Mouse (Mus musculus): ENCODE data around the gene Adgrv1. TPM values are rescaled to one million over a fixed set of nuclear protein-coding genes. Genes with fewer than 3 reads are reported as not detected.

The Adgrv1 gene
- polyA plus RNA-seq, 2 experiments: 0.08 to 0.24 TPM

GRCm38 (mm10) chr13:81171115-81171514 is 461.8 kb downstream of the Adgrv1 start:
- Histone ChIP-seq H3K9ac (replicated peaks) (no peak overlapping the region), H3K27ac (no peak overlapping the region), H3K36me3 (replicated peaks; ENCODE audit: control insufficient read depth, insufficient read depth, low read depth) (no peaks in the 10 kb centered on the region), H3K9me3 (ENCODE audit: control insufficient read depth, low read length) (no peaks in the 10 kb centered on the region), H3K4me2 (ENCODE audit: low read depth) (no peak overlapping the region), H3K27me3 (ENCODE audit: control insufficient read depth, insufficient read depth, low read length) (no peaks in the 10 kb centered on the region), H3K4me1 (replicated peaks; ENCODE audit: control insufficient read depth in 2 of 2, insufficient read depth in 2 of 2, low read length in 1 of 2) (no peaks in the 10 kb centered on the region), H3K4me3 (ENCODE audit: insufficient read depth in 1 of 2, low read depth in 2 of 2, low read length in 2 of 2) (no peak overlapping the region)
- DNase-seq (ENCODE audit: low read depth in 3 of 3, low spot score in 3 of 3): no peak
- ATAC-seq (ENCODE audit: insufficient read depth): no peak
- whole genome bisulfite sequencing (ENCODE audit: insufficient replicate concordance): 55% methylated on average over 3 of the region's 3 CpGs
- TF ChIP-seq CTCF (IDR thresholded peaks at IDR 0.05; ENCODE audit: low read depth): no peak
- TF ChIP-seq EP300 (IDR thresholded peaks at IDR 0.05; ENCODE audit: low read depth): no peak

- 75% methylated on average over 6 of the region's 6 CpGs for WGBS (ENCODE audit: insufficient replicate concordance)
- H3K27ac ChIP-seq: no peak overlapping the region
- H3K27me3 ChIP-seq (ENCODE audit: control insufficient read depth, insufficient read depth, low read length): no peaks in the 10 kb centered on the region
- DNase-seq (ENCODE audit: low read depth in 3 of 3, low spot score in 3 of 3) (no peak), ATAC-seq (ENCODE audit: insufficient read depth) (no peak)
- no peaks in the 10 kb centered on the region for H3K9me3 ChIP-seq (ENCODE audit: control insufficient read depth, low read length)
- TF ChIP-seq EP300 (IDR thresholded peaks at IDR 0.05; ENCODE audit: low read depth) (no peak), CTCF (IDR thresholded peaks at IDR 0.05; ENCODE audit: low read depth) (no peak)
- H3K36me3 ChIP-seq (replicated peaks; ENCODE audit: control insufficient read depth, insufficient read depth, low read depth): no peaks in the 10 kb centered on the region
- no peak overlapping the region for H3K4me3 ChIP-seq (ENCODE audit: insufficient read depth in 1 of 2, low read depth in 2 of 2, low read length in 2 of 2)
- H3K4me2 ChIP-seq (ENCODE audit: low read depth): no peak overlapping the region
- H3K4me1 ChIP-seq (replicated peaks; ENCODE audit: control insufficient read depth in 2 of 2, insufficient read depth in 2 of 2, low read length in 1 of 2): no peaks in the 10 kb centered on the region
- no peak overlapping the region for H3K9ac ChIP-seq (replicated peaks)
Observed at GRCm38 (mm10) chr13:81167450-81167849, 465.5 kb downstream of the Adgrv1 start.

GRCm38 (mm10) chr13:81159808-81160207 is 473.1 kb downstream of the Adgrv1 start:
- 68% methylated on average over 2 of the region's 2 CpGs for WGBS (ENCODE audit: insufficient replicate concordance)
- no peak for DNase-seq (ENCODE audit: low read depth in 3 of 3, low spot score in 3 of 3)
- H3K4me1 ChIP-seq (replicated peaks; ENCODE audit: control insufficient read depth in 2 of 2, insufficient read depth in 2 of 2, low read length in 1 of 2): no peaks in the 10 kb centered on the region
- H3K27ac ChIP-seq: no peak overlapping the region
- no peak overlapping the region for H3K9ac ChIP-seq (replicated peaks)
- no peaks in the 10 kb centered on the region for H3K36me3 ChIP-seq (replicated peaks; ENCODE audit: control insufficient read depth, insufficient read depth, low read depth)
- no peak overlapping the region for H3K4me2 ChIP-seq (ENCODE audit: low read depth)
- H3K9me3 ChIP-seq (ENCODE audit: control insufficient read depth, low read length): no peaks in the 10 kb centered on the region
- no peak overlapping the region for H3K4me3 ChIP-seq (ENCODE audit: insufficient read depth in 1 of 2, low read depth in 2 of 2, low read length in 2 of 2)
- H3K27me3 ChIP-seq (ENCODE audit: control insufficient read depth, insufficient read depth, low read length): no peaks in the 10 kb centered on the region
- ATAC-seq (ENCODE audit: insufficient read depth): no peak
- no peak for TF ChIP-seq CTCF (IDR thresholded peaks at IDR 0.05; ENCODE audit: low read depth)
- no peak for TF ChIP-seq EP300 (IDR thresholded peaks at IDR 0.05; ENCODE audit: low read depth)

- DNase-seq (ENCODE audit: low read depth in 3 of 3, low spot score in 3 of 3) (no peak), ATAC-seq (ENCODE audit: insufficient read depth) (no peak)
- H3K36me3 ChIP-seq (replicated peaks; ENCODE audit: control insufficient read depth, insufficient read depth, low read depth): no peaks in the 10 kb centered on the region
- H3K9me3 ChIP-seq (ENCODE audit: control insufficient read depth, low read length): no peaks in the 10 kb centered on the region
- H3K4me3 ChIP-seq (ENCODE audit: insufficient read depth in 1 of 2, low read depth in 2 of 2, low read length in 2 of 2): no peak overlapping the region
- no peak overlapping the region for H3K4me2 ChIP-seq (ENCODE audit: low read depth)
- no peak overlapping the region for H3K27ac ChIP-seq
- H3K4me1 ChIP-seq (replicated peaks; ENCODE audit: control insufficient read depth in 2 of 2, insufficient read depth in 2 of 2, low read length in 1 of 2): no peaks in the 10 kb centered on the region
- peak; percentile 42 for TF ChIP-seq CTCF (IDR thresholded peaks at IDR 0.05; ENCODE audit: low read depth)
- no peak for TF ChIP-seq EP300 (IDR thresholded peaks at IDR 0.05; ENCODE audit: low read depth)
- no peak overlapping the region for H3K9ac ChIP-seq (replicated peaks)
- H3K27me3 ChIP-seq (ENCODE audit: control insufficient read depth, insufficient read depth, low read length): no peaks in the 10 kb centered on the region
Observed at GRCm38 (mm10) chr13:81155322-81155721, 477.6 kb downstream of the Adgrv1 start.

GRCm38 (mm10) chr13:81144434-81144833 is 488.5 kb downstream of the Adgrv1 start:
- Histone ChIP-seq H3K4me2 (ENCODE audit: low read depth) (no peak overlapping the region), H3K27me3 (ENCODE audit: control insufficient read depth, insufficient read depth, low read length) (no peaks in the 10 kb centered on the region), H3K36me3 (replicated peaks; ENCODE audit: control insufficient read depth, insufficient read depth, low read depth) (no peaks in the 10 kb centered on the region), H3K27ac (no peak overlapping the region), H3K4me1 (replicated peaks; ENCODE audit: control insufficient read depth in 2 of 2, insufficient read depth in 2 of 2, low read length in 1 of 2) (no peaks in the 10 kb centered on the region), H3K9me3 (ENCODE audit: control insufficient read depth, low read length) (no peaks in the 10 kb centered on the region), H3K9ac (replicated peaks) (no peak overlapping the region), H3K4me3 (ENCODE audit: insufficient read depth in 1 of 2, low read depth in 2 of 2, low read length in 2 of 2) (no peak overlapping the region)
- DNase-seq (ENCODE audit: low read depth in 3 of 3, low spot score in 3 of 3) (no peak), ATAC-seq (ENCODE audit: insufficient read depth) (no peak)
- 46% methylated on average over 1 of the region's 1 CpGs for WGBS (ENCODE audit: insufficient replicate concordance)
- TF ChIP-seq CTCF (IDR thresholded peaks at IDR 0.05; ENCODE audit: low read depth): no peak
- no peak for TF ChIP-seq EP300 (IDR thresholded peaks at IDR 0.05; ENCODE audit: low read depth)
